Mouse (Mus musculus) MN1 (cell line): ENCODE results near the gene Rab31.

ENCODE experiments used
- DNase-seq: peaks from one replicate; pipeline ENCODE4 v3.0.0-alpha.2; 2016; ENCODE audit warnings: low spot score

The Rab31 gene

GRCm38 (mm10) chr17:65739874-65740725 lies 32.5 kb downstream of the Rab31 start:
- no peak for DNase-seq

- peak; percentile 89 for DNase-seq
Observed at GRCm38 (mm10) chr17:65737622-65738021, 34.9 kb downstream of the Rab31 start.

GRCm38 (mm10) chr17:65737175-65737574 lies 35.4 kb downstream of the Rab31 start:
- DNase-seq: peak; percentile 72

- DNase-seq: no peak
Observed at GRCm38 (mm10) chr17:65735088-65735487, 37.5 kb downstream of the Rab31 start.

- DNase-seq: no peak
Observed at GRCm38 (mm10) chr17:65732666-65733065, 39.9 kb downstream of the Rab31 start.

GRCm38 (mm10) chr17:65731710-65732109 lies 40.8 kb downstream of the Rab31 start:
- no peak for DNase-seq

- DNase-seq: no peak
Observed at GRCm38 (mm10) chr17:65729945-65730741, 42.4 kb downstream of the Rab31 start.

- peak; percentile 74 for DNase-seq
Observed at GRCm38 (mm10) chr17:65726755-65727154, 45.8 kb downstream of the Rab31 start.

GRCm38 (mm10) chr17:65726274-65726673 lies 46.3 kb downstream of the Rab31 start:
- DNase-seq: peak; percentile 82

GRCm38 (mm10) chr17:65725814-65726213 lies 46.7 kb downstream of the Rab31 start:
- no peak for DNase-seq

GRCm38 (mm10) chr17:65725381-65725780 lies 47.2 kb downstream of the Rab31 start:
- DNase-seq: no peak

- DNase-seq: no peak
Observed at GRCm38 (mm10) chr17:65724254-65724653, 48.3 kb downstream of the Rab31 start.

GRCm38 (mm10) chr17:65723633-65724032 lies 48.9 kb downstream of the Rab31 start:
- DNase-seq: no peak

- DNase-seq: no peak
Observed at GRCm38 (mm10) chr17:65721330-65721729, 51.2 kb downstream of the Rab31 start.

- DNase-seq: no peak
Observed at GRCm38 (mm10) chr17:65719826-65720225, 52.7 kb downstream of the Rab31 start.

- no peak for DNase-seq
Observed at GRCm38 (mm10) chr17:65718578-65718977, 54.0 kb downstream of the Rab31 start.

GRCm38 (mm10) chr17:65717658-65718199 lies 54.8 kb downstream of the Rab31 start:
- DNase-seq: no peak

- no peak for DNase-seq
Observed at GRCm38 (mm10) chr17:65714060-65714459, 58.5 kb downstream of the Rab31 start.

- no peak for DNase-seq
Observed at GRCm38 (mm10) chr17:65712861-65713535, 59.6 kb downstream of the Rab31 start.

GRCm38 (mm10) chr17:65711779-65712178 lies 60.8 kb downstream of the Rab31 start:
- DNase-seq: no peak

GRCm38 (mm10) chr17:65710576-65710975 lies 62.0 kb downstream of the Rab31 start:
- DNase-seq: no peak

- peak; percentile 52 for DNase-seq
Observed at GRCm38 (mm10) chr17:65706220-65706619, 66.3 kb downstream of the Rab31 start.
